Mouse (Mus musculus) heart, embryonic 15.5 days (tissue): ENCODE measurements around the gene Slc26a8. TPM values are rescaled to one million over a fixed set of nuclear protein-coding genes. Genes with fewer than 3 reads are reported as not detected.

ENCODE experiments used
- ATAC-seq: fragments of 200-750 bp; cut with Nextera tagmentation; replicated peaks from 2 replicates; pipeline ENCODE4 v1.8.0; 2017; ENCODE audit warnings: low read depth, moderate TSS enrichment; ENCODE audit not compliant: insufficient number of reproducible peaks, insufficient read depth, low FRiP score
- H3K27ac ChIP-seq: fragments of 300-500 bp; sonication (generic); 2 replicates; pipeline ENCODE4 v1.5.1; 2015; ENCODE audit warnings: mild to moderate bottlenecking, inconsistent platforms
- H3K27me3 ChIP-seq: fragments of 300-500 bp; sonication (generic); 2 replicates; pipeline ENCODE4 v1.6.1; 2015; ENCODE audit warnings: inconsistent platforms
- H3K36me3 ChIP-seq: fragments of 300-500 bp; sonication (generic); 2 replicates; pipeline ENCODE4 v1.6.1; 2015; ENCODE audit warnings: mild to moderate bottlenecking, inconsistent platforms
- H3K4me1 ChIP-seq: fragments of 300-500 bp; sonication (generic); replicated peaks from 2 replicates; pipeline ENCODE4 v1.6.1; 2015; ENCODE audit warnings: inconsistent platforms
- H3K4me2 ChIP-seq: fragments of 300-500 bp; sonication (generic); 2 replicates; pipeline ENCODE4 v1.6.1; 2015; ENCODE audit warnings: inconsistent platforms, mild to moderate bottlenecking, moderate library complexity
- H3K4me3 ChIP-seq: fragments of 300-500 bp; sonication (generic); 2 replicates; pipeline ENCODE4 v1.5.1; 2015; ENCODE audit warnings: mild to moderate bottlenecking, inconsistent platforms
- H3K9ac ChIP-seq: fragments of 300-500 bp; sonication (generic); 2 replicates; pipeline ENCODE4 v1.6.1; 2015; ENCODE audit warnings: mild to moderate bottlenecking, inconsistent platforms
- H3K9me3 ChIP-seq: fragments of 300-500 bp; sonication (generic); replicated peaks from 2 replicates; pipeline ENCODE4 v1.6.1; 2016; ENCODE audit warnings: inconsistent platforms
- WGBS: fragments of 180-500 bp; shearing (Covaris S2); methylation state at CpG from one replicate; pipeline ENCODE4 v1.1.7; 2015; ENCODE audit warnings: mixed read lengths; 5-methylcytosine and 5-hydroxymethylcytosine counted together
- polyA plus RNA-seq: library from polyadenylated mRNA; unstranded; fragments of >200 nt; fragmentation: Nextera tagmentation; extraction: Ambion mirVana; gene quantifications from 2 replicates; pipeline ENCODE4 v1.2.1, GENCODE M21; 2015

The Slc26a8 gene
- polyA plus RNA-seq, 1 experiment from 2014 or later: 0.23 TPM

- Histone ChIP-seq H3K4me3 (no peak overlapping the region), H3K27ac (no peak overlapping the region), H3K27me3 (no peaks in the 10 kb centered on the region), H3K9me3 (no peaks in the 10 kb centered on the region), H3K4me2 (no peak overlapping the region), H3K4me1 (peaks cover 26% of the 10 kb centered on the region), H3K36me3 (peaks cover 50% of the 10 kb centered on the region), H3K9ac (no peak overlapping the region)
- WGBS: 73% methylated on average over 2 of the region's 2 CpGs
- ATAC-seq: no peak
Observed at GRCm38 (mm10) chr17:28588591-28588990, 101.4 kb downstream of the Slc26a8 start.

Other genes with a start within 250 kb of the Slc26a8 start
- 16.2 and 33.9 TPM in 2 replicates for gene Fkbp5, start 172.7 kb downstream of the Slc26a8 start, polyA plus RNA-seq
- gene Armc12, start 159.4 kb downstream of the Slc26a8 start, polyA plus RNA-seq: not detected in 2 replicates
- gene Clpsl2, start 140.8 kb downstream of the Slc26a8 start, polyA plus RNA-seq: not detected in 2 replicates
- gene Clps, start 129.5 kb downstream of the Slc26a8 start, polyA plus RNA-seq: 1.1 and 1.2 TPM in 2 replicates
- 0.15 and 0.42 TPM in 2 replicates for gene Lhfpl5, start 114.6 kb downstream of the Slc26a8 start, polyA plus RNA-seq
- gene Srpk1, start 67.5 kb downstream of the Slc26a8 start, polyA plus RNA-seq: 39.8 and 45.4 TPM in 2 replicates
- gene Mapk14, start 1.1 kb upstream of the Slc26a8 start, polyA plus RNA-seq: 22.0 and 31.1 TPM in 2 replicates
- 1.6 and 2.0 TPM in 2 replicates for gene AC170998.1, start 35.9 kb upstream of the Slc26a8 start, polyA plus RNA-seq
- gene Mapk13, start 79.1 kb upstream of the Slc26a8 start, polyA plus RNA-seq: 3.6 and 8.6 TPM in 2 replicates
- gene Brpf3, start 110.9 kb upstream of the Slc26a8 start, polyA plus RNA-seq: 5.2 and 11.1 TPM in 2 replicates
- gene Pnpla1, start 168.2 kb upstream of the Slc26a8 start, polyA plus RNA-seq: not detected in 2 replicates
- 0.04 and 0.30 TPM in 2 replicates for gene 4930539E08Rik, start 225.1 kb upstream of the Slc26a8 start, polyA plus RNA-seq